Comparison of ENCODE assay signal across 8 mouse cellular contexts in the genomic region with DNA sequence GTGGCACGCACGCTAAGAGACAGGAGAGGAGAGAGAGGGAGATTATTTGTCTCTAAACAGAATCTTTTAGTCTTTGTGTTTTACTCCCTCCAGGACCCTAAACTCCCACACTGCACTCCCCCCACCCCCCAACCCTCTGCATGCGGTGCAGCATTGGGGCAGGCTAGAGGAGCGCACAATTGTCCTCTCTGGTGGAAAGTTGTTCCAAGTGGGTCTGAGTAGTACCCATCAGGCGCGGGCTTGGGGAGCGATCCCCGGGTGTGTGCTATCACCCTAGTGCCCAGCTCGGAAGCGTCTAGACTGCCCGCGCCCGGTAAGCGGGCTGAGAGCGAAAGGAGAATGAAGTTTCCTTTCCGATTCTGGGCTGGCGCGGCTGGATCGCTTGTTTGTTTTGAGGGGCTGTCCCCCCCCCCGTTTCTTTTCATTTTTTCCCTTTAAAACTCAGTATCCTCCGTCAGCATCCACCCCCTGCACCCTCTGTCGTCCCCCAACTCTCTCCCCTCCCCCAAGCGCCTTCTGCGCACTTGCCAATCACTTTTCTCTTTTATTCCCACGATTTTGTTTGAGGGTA. TPM values are rescaled to one million over a fixed set of nuclear protein-coding genes. Genes with fewer than 3 reads are reported as not detected.
DNase-seq lines count a peak whose midpoint lies in the region; ATAC-seq and TF ChIP-seq lines count a peak whose summit lies in the region.

No protein-coding gene starts in this region.

- no peaks in the 10 kb centered on the region for H3K9me3 ChIP-seq in forebrain, embryonic 15.5 days
- no peaks in the 10 kb centered on the region for H3K9me3 ChIP-seq in hindbrain, embryonic 16.5 days (ENCODE audit: control insufficient read depth, low read length)
- H3K9me3 ChIP-seq in liver, postnatal 0 days (ENCODE audit: low read length), result no peaks in the 10 kb centered on the region
- no peaks in the 10 kb centered on the region for H3K9me3 ChIP-seq in neural tube, embryonic 15.5 days (replicated peaks)

- no peak for TF ChIP-seq EP300 in liver, postnatal 0 days (IDR thresholded peaks at IDR 0.05; ENCODE audit: low read depth)

- peaks cover 44% of the 10 kb centered on the region for H3K4me1 ChIP-seq in forebrain, embryonic 15.5 days
- H3K4me1 ChIP-seq in hindbrain, embryonic 16.5 days (ENCODE audit: control insufficient read depth, insufficient read depth, low read depth, low read length), result peaks cover 10% of the 10 kb centered on the region
- peaks cover 4% of the 10 kb centered on the region for H3K4me1 ChIP-seq in liver, postnatal 0 days (ENCODE audit: insufficient read depth)
- peaks cover 51% of the 10 kb centered on the region for H3K4me1 ChIP-seq in neural tube, embryonic 15.5 days

- peak overlapping the region; percentile 93 for H3K4me3 ChIP-seq in forebrain, embryonic 15.5 days
- peak overlapping the region; percentile 81 for H3K4me3 ChIP-seq in hindbrain, embryonic 16.5 days (ENCODE audit: low read length)
- H3K4me3 ChIP-seq in liver, postnatal 0 days (ENCODE audit: low read depth, low read length), result peak overlapping the region; percentile 86
- H3K4me3 ChIP-seq in neural tube, embryonic 15.5 days (replicated peaks), result peak overlapping the region; percentile 71

- H3K27me3 ChIP-seq in forebrain, embryonic 15.5 days, result no peaks in the 10 kb centered on the region
- H3K27me3 ChIP-seq in hindbrain, embryonic 16.5 days (replicated peaks; ENCODE audit: control insufficient read depth, insufficient read depth, low read length), result no peaks in the 10 kb centered on the region
- peaks cover 10% of the 10 kb centered on the region; the same call in 1 of the 2 replicates for H3K27me3 ChIP-seq in liver, postnatal 0 days (ENCODE audit: insufficient read depth, low read length)
- H3K27me3 ChIP-seq in neural tube, embryonic 15.5 days (replicated peaks), result no peaks in the 10 kb centered on the region

- peak overlapping the region; percentile 99 for H3K27ac ChIP-seq in forebrain, embryonic 15.5 days (replicated peaks)
- H3K27ac ChIP-seq in hindbrain, embryonic 16.5 days (ENCODE audit: low read depth, low read length), result peak overlapping the region; percentile 95
- H3K27ac ChIP-seq in liver, postnatal 0 days (ENCODE audit: low read depth), result peak overlapping the region; percentile 85
- H3K27ac ChIP-seq in neural tube, embryonic 15.5 days (replicated peaks), result peak overlapping the region; percentile 95

- peak overlapping the region; percentile 97 for H3K9ac ChIP-seq in forebrain, embryonic 15.5 days (replicated peaks)
- H3K9ac ChIP-seq in hindbrain, embryonic 16.5 days (ENCODE audit: low read depth, low read length), result peak overlapping the region; percentile 88
- H3K9ac ChIP-seq in liver, postnatal 0 days (replicated peaks), result peak overlapping the region; percentile 95
- H3K9ac ChIP-seq in neural tube, embryonic 15.5 days (replicated peaks), result peak overlapping the region; percentile 83

- WGBS in forebrain, embryonic 15.5 days, result under 1% methylated on average over 25 of the region's 25 CpGs
- 0% methylated on average over 23 of the region's 25 CpGs for WGBS in hindbrain, embryonic 16.5 days
- WGBS in liver, postnatal 0 days (ENCODE audit: insufficient replicate concordance), result 2% methylated on average over 20 of the region's 25 CpGs
- WGBS in neural tube, embryonic 15.5 days, result under 1% methylated on average over 23 of the region's 25 CpGs

- no peak for TF ChIP-seq CTCF in liver, postnatal 0 days (IDR thresholded peaks at IDR 0.05; ENCODE audit: low read depth)

- peak; percentile 96 for DNase-seq in heart, adult 11 months
- no peak for DNase-seq in heart, adult 8-10 months (ENCODE audit: low spot score)
- peak; percentile 77 for DNase-seq in adrenal gland, adult 2 months
- peak; percentile 60 for DNase-seq in liver, postnatal 0 days
- no peak for DNase-seq in ovary, adult 18-20 months (ENCODE audit: low spot score)

- peak overlapping the region; percentile 70 for H3K4me2 ChIP-seq in forebrain, embryonic 15.5 days (replicated peaks)
- peak overlapping the region; percentile 76 for H3K4me2 ChIP-seq in hindbrain, embryonic 16.5 days (ENCODE audit: low read length)
- peak overlapping the region; percentile 73 for H3K4me2 ChIP-seq in liver, postnatal 0 days (ENCODE audit: low read depth, low read length)
- peak overlapping the region; percentile 84 for H3K4me2 ChIP-seq in neural tube, embryonic 15.5 days

- H3K36me3 ChIP-seq in forebrain, embryonic 15.5 days, result no peaks in the 10 kb centered on the region
- H3K36me3 ChIP-seq in hindbrain, embryonic 16.5 days (ENCODE audit: control insufficient read depth, insufficient read depth, low read length), result no peaks in the 10 kb centered on the region
- H3K36me3 ChIP-seq in liver, postnatal 0 days (replicated peaks; ENCODE audit: insufficient read depth, low read length), result 0 out of 2 replicates have a peak, but pooled peaks cover 7% of the 10 kb centered on the region
- H3K36me3 ChIP-seq in neural tube, embryonic 15.5 days, result no peaks in the 10 kb centered on the region

- ATAC-seq in forebrain, embryonic 15.5 days (replicated peaks), result peak; percentile 59
- peak; percentile 63 for ATAC-seq in hindbrain, embryonic 16.5 days
- peak; percentile 22; the same call in 1 of the 2 replicates for ATAC-seq in liver, postnatal 0 days
- ATAC-seq in neural tube, embryonic 15.5 days (ENCODE audit: low FRiP score), result peak; percentile 38

RNA-seq across cellular contexts. Expression of gene Zeb2, which starts 8.6 kb away (rescaled TPM):
- 10 to 100 TPM; 41.1 to 54.9 (median 50.8) TPM for total RNA-seq in heart, adult 8-10 months (2022)
- 100 to 1,000 TPM; 162 to 223 TPM for total RNA-seq in adrenal gland, adult 2 months (2021)
- polyA plus RNA-seq in adrenal gland, adult 2 months (2012; rRNA removed), result 9.8 and 12.4 TPM in 2 replicates
- polyA plus RNA-seq in forebrain, embryonic 15.5 days (2015; fragmentation: Nextera tagmentation; extraction: Ambion mirVana), result 106 and 119 TPM in 2 replicates
- polyA plus RNA-seq in hindbrain, embryonic 16.5 days (2015; fragmentation: Nextera tagmentation; extraction: Ambion mirVana), result 30.3 and 36.8 TPM in 2 replicates
- polyA plus RNA-seq in liver, postnatal 0 days (2015; fragmentation: Nextera tagmentation; extraction: Ambion mirVana), result 8.1 and 8.8 TPM in 2 replicates
- 40.5 and 41.1 TPM in 2 replicates for polyA plus RNA-seq in neural tube, embryonic 15.5 days (2015; fragmentation: Nextera tagmentation; extraction: Ambion mirVana)

Comparison
In these comparisons a context has a peak if more than half of its experiments do, and no peak if none do; other contexts are left out.
1. DNase-seq: peak in heart, adult 11 months (single experiment), adrenal gland, adult 2 months (single experiment) and liver, postnatal 0 days (single experiment); none in heart, adult 8-10 months (single experiment) and ovary, adult 18-20 months (single experiment).
2. Peak in every context shown above with its lines, with median percentiles within 50 percentile points of each other: ATAC-seq, H3K27ac ChIP-seq, H3K4me2 ChIP-seq, H3K4me3 ChIP-seq and H3K9ac ChIP-seq.